Mouse (Mus musculus): ENCODE measurements around the gene Fgfr2. TPM values are rescaled to one million over a fixed set of nuclear protein-coding genes. Genes with fewer than 3 reads are reported as not detected.
A peak's percentile ranks its signal among the peaks of the same experiment; 100 is the strongest.

The Fgfr2 gene
- polyA plus RNA-seq, 1 experiment from 2014 or later: 11.2 TPM

DNA sequence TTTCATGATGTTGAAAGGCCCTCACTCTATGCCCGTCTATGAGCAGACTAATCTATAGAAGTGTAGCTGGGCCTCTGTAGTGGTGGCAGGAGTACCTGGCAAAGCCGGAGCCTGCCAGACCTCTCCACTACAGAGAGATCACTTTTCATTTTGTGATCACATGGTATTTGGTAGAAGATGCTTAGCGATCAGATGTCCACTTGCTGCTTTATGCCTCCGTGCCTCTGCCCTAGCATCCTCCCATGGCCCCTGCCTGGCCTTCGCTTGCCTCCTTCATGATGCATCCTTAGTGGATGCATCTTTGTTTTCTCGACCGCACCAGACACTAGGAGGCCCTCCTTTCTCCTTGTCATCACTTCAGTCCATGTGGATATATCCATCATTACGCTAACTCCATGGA lies 2466.2 kb downstream of the Fgfr2 start:
- Histone ChIP-seq H3K27ac (ENCODE audit: low read depth) (no peak overlapping the region), H3K4me2 (ENCODE audit: low read depth, low read length) (no peak overlapping the region), H3K4me1 (ENCODE audit: insufficient read depth) (peaks cover 11% of the 10 kb centered on the region), H3K4me3 (ENCODE audit: low read depth, low read length) (no peak overlapping the region), H3K36me3 (replicated peaks; ENCODE audit: insufficient read depth, low read length) (no peaks in the 10 kb centered on the region), H3K9ac (replicated peaks) (no peak overlapping the region), H3K9me3 (ENCODE audit: low read length) (no peaks in the 10 kb centered on the region), H3K27me3 (ENCODE audit: insufficient read depth, low read length) (no peaks in the 10 kb centered on the region)
- ATAC-seq (no peak), DNase-seq (no peak)
- WGBS (ENCODE audit: insufficient replicate concordance): 82% methylated on average over 8 of the region's 8 CpGs
- TF ChIP-seq EP300 (IDR thresholded peaks at IDR 0.05; ENCODE audit: low read depth): no peak
- no peak for TF ChIP-seq CTCF (IDR thresholded peaks at IDR 0.05; ENCODE audit: low read depth)

DNA sequence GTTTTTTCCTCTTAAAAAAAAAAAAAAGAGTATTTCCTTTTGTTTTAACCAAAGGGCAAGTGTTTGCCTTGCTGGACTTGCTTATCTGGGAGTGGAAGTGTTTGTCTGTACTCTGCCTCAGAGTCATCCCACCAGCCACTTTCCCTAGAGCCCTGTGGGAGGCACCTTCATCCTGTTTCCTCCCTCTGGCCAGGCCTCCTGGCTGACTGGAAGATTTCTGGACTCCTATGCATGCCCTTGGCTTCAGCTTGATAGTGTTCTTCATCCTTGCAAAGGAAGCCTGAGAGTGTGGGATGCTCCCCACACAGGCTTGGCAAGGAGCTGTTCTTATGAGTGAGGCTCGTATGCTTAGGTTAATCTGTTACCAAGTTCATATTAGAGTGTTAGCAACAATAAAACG lies 2468.6 kb downstream of the Fgfr2 start:
- WGBS (ENCODE audit: insufficient replicate concordance): 38% methylated on average over 2 of the region's 2 CpGs

DNA sequence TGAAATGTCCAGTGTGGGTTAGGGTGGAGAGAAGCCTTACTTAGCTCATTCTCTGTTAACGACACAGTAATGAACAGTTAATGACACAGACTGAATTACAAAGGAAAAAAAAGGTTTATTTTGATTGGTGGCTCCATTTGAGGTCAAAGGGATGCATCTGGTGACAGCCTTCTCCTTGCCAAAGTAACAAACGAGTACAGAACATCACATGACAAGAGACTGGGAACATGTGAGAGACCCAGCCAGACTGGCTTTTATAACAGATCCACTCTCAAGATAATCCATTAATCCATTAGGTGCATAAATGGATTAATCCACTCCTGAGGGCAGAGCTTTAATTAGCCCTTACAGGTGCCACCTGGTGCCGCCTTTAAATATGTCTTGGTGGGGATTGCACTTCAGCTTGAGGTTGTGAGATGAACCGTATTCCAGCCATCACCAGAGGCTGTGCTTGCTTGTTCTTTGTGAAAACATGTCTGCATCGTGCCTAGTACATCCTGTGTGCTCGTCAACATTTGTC lies 2470.1 kb downstream of the Fgfr2 start:
- H3K9ac ChIP-seq (replicated peaks): no peak overlapping the region
- no peak overlapping the region for H3K4me2 ChIP-seq (ENCODE audit: low read depth, low read length)
- H3K27ac ChIP-seq (ENCODE audit: low read depth): no peak overlapping the region
- TF ChIP-seq EP300 (IDR thresholded peaks at IDR 0.05; ENCODE audit: low read depth) (no peak), CTCF (IDR thresholded peaks at IDR 0.05; ENCODE audit: low read depth) (no peak)
- WGBS (ENCODE audit: insufficient replicate concordance): 77% methylated on average over 6 of the region's 6 CpGs
- ATAC-seq: no peak
- H3K4me1 ChIP-seq (ENCODE audit: insufficient read depth): peaks cover 13% of the 10 kb centered on the region
- H3K36me3 ChIP-seq (replicated peaks; ENCODE audit: insufficient read depth, low read length): no peaks in the 10 kb centered on the region
- H3K27me3 ChIP-seq (ENCODE audit: insufficient read depth, low read length): no peaks in the 10 kb centered on the region
- no peak for DNase-seq
- H3K4me3 ChIP-seq (ENCODE audit: low read depth, low read length): no peak overlapping the region
- H3K9me3 ChIP-seq (ENCODE audit: low read length): no peaks in the 10 kb centered on the region

More for the DNA sequence above, 2468.6 kb downstream of the Fgfr2 start:
- Histone ChIP-seq H3K9me3 (ENCODE audit: low read length) (no peaks in the 10 kb centered on the region), H3K4me3 (ENCODE audit: low read depth, low read length) (no peak overlapping the region), H3K4me1 (ENCODE audit: insufficient read depth) (peaks cover 11% of the 10 kb centered on the region), H3K4me2 (ENCODE audit: low read depth, low read length) (no peak overlapping the region), H3K27ac (ENCODE audit: low read depth) (no peak overlapping the region), H3K36me3 (replicated peaks; ENCODE audit: insufficient read depth, low read length) (no peaks in the 10 kb centered on the region), H3K27me3 (ENCODE audit: insufficient read depth, low read length) (no peaks in the 10 kb centered on the region), H3K9ac (replicated peaks) (no peak overlapping the region; the same call in 1 of the 2 replicates)
- ATAC-seq: peak; percentile 25; the same call in 1 of the 2 replicates
- TF ChIP-seq EP300 (IDR thresholded peaks at IDR 0.05; ENCODE audit: low read depth): no peak
- no peak for TF ChIP-seq CTCF (IDR thresholded peaks at IDR 0.05; ENCODE audit: low read depth)
- no peak for DNase-seq

DNA sequence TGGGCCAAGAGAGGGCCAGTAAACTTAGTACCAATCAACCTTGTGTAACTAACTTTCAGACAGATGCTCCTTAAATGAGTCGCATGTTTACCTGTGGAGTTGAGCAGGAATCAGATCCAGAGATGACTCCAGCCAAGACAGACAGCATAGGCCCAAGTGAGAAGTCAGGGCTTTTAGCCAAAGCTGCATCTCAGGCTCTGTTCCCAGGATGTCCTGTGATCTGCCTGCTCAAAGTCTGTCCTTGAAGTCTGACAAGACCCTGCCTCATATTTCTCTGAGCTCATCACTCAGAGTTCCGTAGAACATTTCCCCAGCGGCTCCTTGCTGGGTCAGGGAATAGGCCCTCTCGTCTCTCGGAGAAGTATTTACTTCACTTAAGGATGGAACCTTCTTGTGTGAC lies 2472.5 kb downstream of the Fgfr2 start:
- no peak for TF ChIP-seq EP300 (IDR thresholded peaks at IDR 0.05; ENCODE audit: low read depth)
- no peak for TF ChIP-seq CTCF (IDR thresholded peaks at IDR 0.05; ENCODE audit: low read depth)
- no peaks in the 10 kb centered on the region for H3K27me3 ChIP-seq (ENCODE audit: insufficient read depth, low read length)
- no peak overlapping the region for H3K27ac ChIP-seq (ENCODE audit: low read depth)
- no peak overlapping the region for H3K4me2 ChIP-seq (ENCODE audit: low read depth, low read length)
- DNase-seq: no peak
- no peaks in the 10 kb centered on the region for H3K9me3 ChIP-seq (ENCODE audit: low read length)
- peaks cover 21% of the 10 kb centered on the region for H3K4me1 ChIP-seq (ENCODE audit: insufficient read depth)
- H3K36me3 ChIP-seq (replicated peaks; ENCODE audit: insufficient read depth, low read length): no peaks in the 10 kb centered on the region
- H3K9ac ChIP-seq (replicated peaks): no peak overlapping the region
- 84% methylated on average over 5 of the region's 5 CpGs for WGBS (ENCODE audit: insufficient replicate concordance)
- ATAC-seq: no peak
- no peak overlapping the region for H3K4me3 ChIP-seq (ENCODE audit: low read depth, low read length)

DNA sequence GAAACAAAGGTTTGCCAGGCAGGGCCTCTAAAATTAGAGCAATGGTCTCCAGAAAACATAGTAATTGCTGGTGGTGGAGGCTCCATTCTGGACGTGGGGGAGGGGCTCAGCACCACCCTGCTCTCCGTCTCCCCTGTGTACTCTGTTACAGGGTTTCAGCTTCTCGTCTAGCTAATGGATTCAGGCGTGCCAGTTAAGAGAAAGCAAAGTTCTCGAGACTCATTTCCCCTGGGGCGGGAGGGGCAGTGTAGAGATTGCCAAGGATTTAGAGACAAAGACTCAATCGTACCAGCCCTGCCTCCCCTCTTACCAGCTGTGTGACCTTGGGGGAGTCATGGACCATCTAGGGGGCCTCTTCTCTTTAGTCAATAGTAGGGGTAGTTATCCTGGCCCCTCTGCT lies 2473.9 kb downstream of the Fgfr2 start:
- ATAC-seq (no peak), DNase-seq (no peak)
- Histone ChIP-seq H3K4me2 (ENCODE audit: low read depth, low read length) (no peak overlapping the region), H3K9ac (replicated peaks) (no peak overlapping the region), H3K4me1 (ENCODE audit: insufficient read depth) (peaks cover 18% of the 10 kb centered on the region), H3K4me3 (ENCODE audit: low read depth, low read length) (no peak overlapping the region), H3K36me3 (replicated peaks; ENCODE audit: insufficient read depth, low read length) (no peaks in the 10 kb centered on the region), H3K27me3 (ENCODE audit: insufficient read depth, low read length) (no peaks in the 10 kb centered on the region), H3K9me3 (ENCODE audit: low read length) (no peaks in the 10 kb centered on the region), H3K27ac (ENCODE audit: low read depth) (no peak overlapping the region)
- no peak for TF ChIP-seq EP300 (IDR thresholded peaks at IDR 0.05; ENCODE audit: low read depth)
- no peak for TF ChIP-seq CTCF (IDR thresholded peaks at IDR 0.05; ENCODE audit: low read depth)
- WGBS (ENCODE audit: insufficient replicate concordance): 48% methylated on average over 7 of the region's 7 CpGs

DNA sequence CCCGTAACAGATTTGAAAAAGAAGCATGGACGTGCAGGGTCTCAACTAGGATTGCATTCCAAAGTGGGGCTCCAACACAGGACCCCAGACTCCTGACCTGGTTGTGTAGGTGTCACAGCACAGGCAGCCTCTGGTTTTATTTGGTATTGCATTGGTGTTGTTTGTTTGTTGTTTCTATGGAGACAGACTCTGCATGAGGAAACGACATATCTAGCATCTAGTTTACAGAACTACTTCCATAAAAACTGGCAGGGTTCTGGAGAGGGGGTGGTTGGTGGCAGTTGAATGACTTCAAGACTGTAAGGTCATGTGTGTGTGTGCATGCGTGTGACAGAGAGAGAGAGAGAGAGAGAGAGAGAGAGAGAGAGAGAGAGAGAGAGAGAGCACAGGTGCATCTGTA lies 2475.1 kb downstream of the Fgfr2 start:
- H3K27ac ChIP-seq (ENCODE audit: low read depth): no peak overlapping the region
- H3K4me1 ChIP-seq (ENCODE audit: insufficient read depth): peaks cover 15% of the 10 kb centered on the region
- H3K36me3 ChIP-seq (replicated peaks; ENCODE audit: insufficient read depth, low read length): no peaks in the 10 kb centered on the region
- DNase-seq (no peak), ATAC-seq (no peak)
- TF ChIP-seq EP300 (IDR thresholded peaks at IDR 0.05; ENCODE audit: low read depth): no peak
- no peak for TF ChIP-seq CTCF (IDR thresholded peaks at IDR 0.05; ENCODE audit: low read depth)
- 54% methylated on average over 4 of the region's 4 CpGs for WGBS (ENCODE audit: insufficient replicate concordance)
- H3K9me3 ChIP-seq (ENCODE audit: low read length): no peaks in the 10 kb centered on the region
- no peak overlapping the region for H3K4me3 ChIP-seq (ENCODE audit: low read depth, low read length)
- H3K9ac ChIP-seq (replicated peaks): no peak overlapping the region
- H3K4me2 ChIP-seq (ENCODE audit: low read depth, low read length): no peak overlapping the region
- H3K27me3 ChIP-seq (ENCODE audit: insufficient read depth, low read length): no peaks in the 10 kb centered on the region

DNA sequence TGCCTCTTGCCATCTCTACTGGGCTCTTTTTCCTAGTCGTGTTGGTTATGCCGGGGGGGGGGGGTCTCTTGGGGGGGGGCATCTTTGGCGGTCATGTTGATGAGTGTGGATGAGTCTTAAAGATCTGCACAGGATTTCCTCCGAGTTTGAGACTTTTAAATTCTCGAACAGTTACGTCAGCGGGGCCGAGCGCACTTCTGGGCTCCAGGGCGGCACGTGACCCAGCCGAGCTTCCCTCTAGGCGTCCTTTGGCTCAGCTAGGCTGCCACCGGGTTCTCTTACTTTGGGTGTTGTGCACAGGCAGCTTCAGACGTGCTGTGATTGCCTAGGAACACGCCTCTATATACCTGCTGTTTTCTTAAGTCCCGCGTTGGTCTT lies 2476.4 kb downstream of the Fgfr2 start:
- H3K4me3 ChIP-seq (ENCODE audit: low read depth, low read length): peak overlapping the region; percentile 69
- ATAC-seq (peak; percentile 63), DNase-seq (peak; percentile 71)
- peaks cover 15% of the 10 kb centered on the region for H3K4me1 ChIP-seq (ENCODE audit: insufficient read depth)
- no peaks in the 10 kb centered on the region for H3K27me3 ChIP-seq (ENCODE audit: insufficient read depth, low read length)
- H3K36me3 ChIP-seq (replicated peaks; ENCODE audit: insufficient read depth, low read length): no peaks in the 10 kb centered on the region
- H3K9me3 ChIP-seq (ENCODE audit: low read length): no peaks in the 10 kb centered on the region
- peak overlapping the region; percentile 97 for H3K4me2 ChIP-seq (ENCODE audit: low read depth, low read length)
- H3K27ac ChIP-seq (ENCODE audit: low read depth): peak overlapping the region; percentile 93
- 2% methylated on average over 18 of the region's 18 CpGs for WGBS (ENCODE audit: insufficient replicate concordance)
- TF ChIP-seq CTCF (IDR thresholded peaks at IDR 0.05; ENCODE audit: low read depth) (no peak), EP300 (IDR thresholded peaks at IDR 0.05; ENCODE audit: low read depth) (no peak)
- peak overlapping the region; percentile 78 for H3K9ac ChIP-seq (replicated peaks)

All from liver, postnatal 0 days (tissue).